Mouse (Mus musculus) kidney, postnatal 25 days (tissue): ENCODE measurements around the gene D130052B06Rik.

Experiments used
- DNase-seq, 2 experiments: peaks; one replicate each; pipeline ENCODE4 v3.0.0; 2021; ENCODE audit warnings: mixed read lengths in 2 of 2

Gene D130052B06Rik

DNA sequence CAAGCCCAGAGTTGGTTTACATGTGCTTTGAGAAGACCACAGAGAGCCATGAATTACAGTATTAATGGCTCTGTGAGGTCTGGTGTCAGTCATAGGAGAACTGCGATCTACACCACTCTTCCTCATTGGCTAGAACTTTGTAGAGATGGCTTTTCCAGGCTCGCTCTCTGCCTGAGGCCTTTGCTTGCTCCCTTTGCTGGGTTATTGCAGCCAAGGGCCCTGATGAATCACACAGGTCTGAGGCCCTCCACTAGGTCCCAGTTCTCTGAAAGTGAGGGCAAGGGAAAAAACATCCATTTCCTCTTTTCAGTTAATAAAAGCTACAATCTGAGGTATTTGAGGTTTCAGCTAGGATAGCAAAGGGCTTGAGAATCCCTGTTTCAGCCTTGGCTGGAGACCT is 64.5 kb downstream of the D130052B06Rik start:
- DNase-seq, result no peak

DNA sequence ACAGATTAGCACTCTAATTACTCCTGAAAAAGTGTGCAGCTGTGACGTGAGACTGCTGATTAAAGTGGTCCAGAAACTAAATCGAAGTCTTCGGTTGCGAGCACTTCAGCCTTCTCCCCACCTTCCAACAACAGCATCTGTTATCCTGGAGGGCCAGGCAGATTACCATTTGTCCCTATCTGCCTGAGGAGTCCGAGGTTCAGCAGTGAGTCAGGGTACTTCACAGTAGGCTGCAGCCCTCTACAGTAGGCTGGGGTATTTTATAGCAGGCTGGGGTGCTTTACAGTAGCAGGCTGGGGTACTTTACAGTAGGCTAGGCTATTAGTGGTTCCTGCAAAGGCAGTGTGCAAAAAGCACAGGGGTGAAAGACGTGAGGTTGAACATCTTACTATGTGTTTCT is 69.3 kb downstream of the D130052B06Rik start:
- no peak for DNase-seq

GRCm38 (mm10) chr11:33670105-33670965 is 71.2 kb downstream of the D130052B06Rik start:
- no peak for DNase-seq
